Mouse (Mus musculus) gastrocnemius, postnatal 14 days (tissue): Measurements from ENCODE around the gene Ptcra. TPM values are rescaled to one million over a fixed set of nuclear protein-coding genes. Genes with fewer than 3 reads are reported as not detected.
A peak's percentile ranks its signal among the peaks of the same experiment; 100 is the strongest.
"Not testable (repeated sequence)": the region's sequence is repeated elsewhere in the genome, so short reads cannot be mapped to it uniquely, and the experiment has no call there.

Source experiments
- DNase-seq: peaks from one replicate; pipeline ENCODE4 v3.0.0; 2021; ENCODE audit warnings: mixed read lengths
- intact Hi-C: fragments of 180-260 bp; cut with DNase I; formaldehyde crosslinking; loops from one replicate; pipeline ENCODE4 v1.15.1; 2025; ENCODE audit warnings: low total_unique reads
- long read RNA-seq, 2 experiments: library from polyadenylated mRNA; stranded (forward); transcript quantifications; one replicate each; pipeline ENCODE4 v2.0.0; 2021
- total RNA-seq, 2 experiments: library from RNA; stranded (reverse); gene quantifications; 2 replicates each; pipeline ENCODE4 v1.2.3; 2021

Ptcra gene
- not detected for total RNA-seq
- long read RNA-seq, experiment 1 = 0 reads
- long read RNA-seq, experiment 2 = 0 reads

DNA sequence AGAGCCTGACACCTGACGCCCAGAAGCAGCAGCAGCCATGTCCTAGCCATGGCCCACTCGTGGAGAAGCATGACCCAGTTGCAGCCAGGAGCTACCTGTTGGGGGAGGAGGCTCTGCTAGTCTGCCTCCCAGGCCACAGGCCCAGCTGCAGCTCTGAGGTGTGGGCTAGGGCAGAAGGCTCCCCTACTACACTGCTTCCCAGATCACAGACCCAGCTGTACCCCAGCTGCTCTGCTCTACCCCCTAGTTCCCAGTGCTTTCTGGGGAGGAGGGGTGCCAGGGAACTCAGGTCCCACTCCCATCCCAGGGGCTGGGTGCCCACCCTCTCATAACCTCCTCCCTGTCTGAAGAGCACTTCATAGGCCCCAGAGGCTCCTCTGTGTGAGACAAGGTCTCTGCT, at the start of gene Ptcra:
Ptcra (minus strand) TSS at position 169 of the 400 bp plus-strand sequence.
- no peak for DNase-seq
- intact Hi-C loops = no loop called here

DNA sequence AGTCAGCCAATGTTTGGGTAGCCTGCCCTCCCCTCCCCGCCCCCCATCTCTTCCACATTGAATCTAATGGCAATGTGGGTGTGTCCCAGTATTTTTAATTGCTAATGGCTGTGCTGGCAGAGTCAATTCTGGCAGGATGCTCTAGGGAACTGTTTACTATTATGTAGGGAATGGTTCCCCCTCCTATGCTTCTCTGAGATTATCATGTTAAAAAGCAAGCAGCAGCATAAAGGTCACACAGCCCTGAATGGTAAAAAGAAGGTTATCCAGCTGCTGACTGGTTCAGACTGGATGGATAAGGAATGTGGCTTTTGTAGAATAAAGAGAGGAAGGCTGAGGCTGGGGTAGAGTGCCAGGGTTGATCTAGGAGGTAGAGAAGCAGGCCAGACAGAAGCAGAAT, 48.9 kb upstream of the Ptcra start:
- DNase-seq = no peak
- intact Hi-C loops = no loop called here

DNA sequence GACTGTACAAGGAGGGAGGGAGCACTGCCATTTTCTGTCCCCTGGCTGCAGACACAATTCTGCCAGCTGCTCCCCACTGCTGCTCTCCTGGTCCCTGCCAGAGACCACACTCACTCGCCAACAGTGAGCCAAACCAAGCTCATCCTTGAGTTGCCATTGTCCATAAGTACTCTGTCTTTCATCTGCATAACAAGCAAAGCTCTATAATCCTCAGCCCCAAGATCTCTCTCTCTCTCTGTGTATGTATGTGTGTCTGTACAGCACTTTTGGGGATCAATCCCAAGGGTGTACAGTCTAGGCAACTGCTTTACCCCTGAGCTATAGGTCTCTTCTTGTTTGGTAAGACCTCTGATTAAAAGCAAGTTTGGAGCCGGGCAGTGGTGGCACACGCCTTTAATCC, 47.2 kb upstream of the Ptcra start:
- intact Hi-C loops = no loop called here
- DNase-seq = no peak

DNA sequence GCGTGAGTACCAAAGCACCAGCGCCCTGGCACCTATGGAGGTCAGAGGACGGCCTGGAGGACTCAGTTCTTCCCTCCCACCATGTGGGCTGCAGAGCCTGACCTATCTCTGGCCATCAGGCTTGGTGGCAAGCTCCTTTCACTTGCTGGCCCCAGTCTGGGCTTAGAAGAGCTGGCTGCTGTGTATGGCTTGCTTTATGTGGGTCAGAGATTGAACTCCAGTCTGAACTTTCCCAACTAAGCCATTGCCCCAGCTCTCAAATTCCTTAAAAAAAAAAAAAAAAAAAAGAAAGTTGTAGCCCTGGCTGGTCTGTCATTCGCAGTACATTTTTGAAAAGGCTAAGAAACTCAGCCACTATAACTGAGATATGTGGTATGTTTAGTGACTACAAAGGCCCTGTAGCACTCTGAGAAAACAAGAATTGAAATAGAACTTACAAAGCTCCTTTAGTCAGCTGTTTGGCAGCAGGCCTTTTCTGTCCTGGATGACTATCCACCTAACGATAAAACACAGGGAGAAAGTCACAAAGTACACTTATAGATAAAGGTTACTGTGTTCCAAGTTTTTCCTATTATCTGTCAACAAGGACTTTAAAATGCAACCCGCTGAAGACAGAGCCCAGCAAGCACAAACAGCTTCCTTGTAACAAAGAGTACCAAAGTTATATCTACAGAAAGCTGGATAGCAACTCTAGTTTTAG, 45.8 kb upstream of the Ptcra start:
- intact Hi-C loops = no loop called here

GRCm38 (mm10) chr17:46808376-46808775, 44.9 kb upstream of the Ptcra start:
- intact Hi-C loops = no loop called here
- DNase-seq = no peak

More for the DNA sequence above, 45.8 kb upstream of the Ptcra start:
- DNase-seq = no peak

DNA sequence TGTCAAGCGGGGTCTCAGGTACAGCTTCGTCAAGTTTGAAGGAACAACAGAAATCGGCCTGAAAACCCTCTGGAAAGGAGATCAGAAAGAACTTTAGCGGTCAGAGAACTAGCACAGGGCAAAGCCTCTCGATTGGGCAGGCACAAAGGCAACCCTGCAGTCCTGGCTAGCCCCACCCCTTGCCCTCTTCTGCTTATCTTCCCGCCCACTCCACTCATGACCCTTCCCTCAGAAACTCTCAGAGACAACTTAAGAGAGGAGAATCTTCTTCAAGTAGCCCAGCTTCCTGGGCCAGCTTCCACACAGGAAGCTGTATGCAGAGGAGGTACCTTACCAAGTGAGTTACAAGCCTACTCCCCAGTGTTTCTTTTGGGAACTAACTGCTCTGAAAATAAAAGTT, 38.2 kb upstream of the Ptcra start:
- intact Hi-C loops = no loop called here
- no peak for DNase-seq

- no peak for DNase-seq
- intact Hi-C loops = no loop called here
Measured at GRCm38 (mm10) chr17:46799680-46800079, 36.2 kb upstream of the Ptcra start.

- intact Hi-C loops = no loop called here
Measured at GRCm38 (mm10) chr17:46797386-46797785, 33.9 kb upstream of the Ptcra start.

DNA sequence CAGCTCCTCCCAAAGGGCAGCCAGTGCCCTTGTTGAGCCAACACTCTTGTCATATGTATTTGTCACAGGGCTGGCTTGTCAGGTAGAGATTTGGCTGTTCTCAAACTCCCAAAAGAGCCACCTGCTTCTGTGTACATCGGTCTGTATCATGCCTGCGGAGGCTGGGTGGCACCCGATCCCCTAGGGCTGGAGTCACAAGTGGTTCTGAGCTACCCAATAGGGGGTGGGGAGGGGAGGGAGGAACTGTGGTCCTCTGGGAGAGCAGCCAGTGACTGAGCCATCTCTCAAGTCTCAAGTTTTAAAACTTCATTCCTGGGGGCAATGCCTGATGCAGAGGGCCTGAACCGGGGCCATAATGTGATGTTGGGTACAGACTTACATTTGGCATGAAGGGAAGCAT, 33.2 kb upstream of the Ptcra start:
- DNase-seq = no peak
- intact Hi-C loops = no loop called here

More at GRCm38 (mm10) chr17:46797386-46797785, 33.9 kb upstream of the Ptcra start:
- no peak for DNase-seq

DNA sequence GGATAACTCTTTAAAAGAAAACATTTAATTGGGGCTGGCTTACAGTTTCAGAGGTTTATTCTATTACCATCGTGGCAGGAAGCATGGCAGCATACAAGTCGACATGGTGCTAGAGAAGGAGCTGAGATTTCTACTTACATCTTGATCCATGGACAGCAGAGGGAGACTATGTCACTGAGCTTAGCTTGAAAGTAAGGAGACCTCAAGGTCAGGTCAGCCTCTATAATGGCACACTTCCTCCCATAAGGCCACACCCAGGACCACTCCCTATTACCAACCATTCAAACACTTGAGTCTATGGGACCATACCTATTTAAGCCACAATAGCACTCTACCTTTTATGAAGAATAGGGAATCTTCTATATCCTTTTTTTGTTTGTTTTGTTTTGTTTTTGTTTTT, 29.5 kb upstream of the Ptcra start:
- no peak for DNase-seq
- intact Hi-C loops = no loop called here

DNA sequence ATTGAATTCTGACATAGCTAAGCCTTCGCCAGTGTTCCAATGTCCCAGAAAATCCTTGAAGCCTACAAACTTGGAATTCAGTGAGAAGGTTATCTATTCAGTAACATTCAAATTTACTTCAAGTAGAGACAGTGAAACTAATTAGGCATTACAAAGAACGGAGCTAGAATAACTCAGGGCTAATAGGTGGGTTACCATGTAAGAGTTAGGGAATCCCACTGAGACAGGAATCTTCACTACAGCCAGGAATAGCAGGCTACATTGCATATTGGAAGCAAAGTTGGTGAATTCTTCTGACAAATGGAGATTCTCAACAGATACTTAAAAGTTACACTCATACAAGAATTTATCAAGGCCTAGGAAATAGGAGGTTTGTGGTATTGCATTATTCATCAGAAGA, 24.5 kb upstream of the Ptcra start:
- intact Hi-C loops, DNase-seq: not testable (repeated sequence)

- intact Hi-C loops = no loop called here
- DNase-seq = no peak
Measured at GRCm38 (mm10) chr17:46786952-46787351, 23.4 kb upstream of the Ptcra start.

DNA sequence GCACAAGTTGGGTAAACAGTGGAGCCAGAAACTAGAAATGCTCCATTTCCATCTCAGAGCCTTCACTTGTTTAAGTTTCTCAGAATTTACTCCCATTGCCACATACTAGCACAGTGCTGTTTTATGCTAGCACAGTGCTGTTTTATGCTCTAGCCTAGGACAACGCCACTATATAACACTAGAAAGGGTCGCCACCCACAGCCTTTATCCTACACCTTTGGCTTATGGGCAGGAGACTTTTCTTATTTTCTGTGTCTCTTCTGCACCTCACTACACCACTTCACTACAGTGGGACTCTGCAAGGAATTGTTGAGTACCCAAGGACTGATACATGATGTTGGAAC, 19.7 kb upstream of the Ptcra start:
- no peak for DNase-seq
- intact Hi-C loops = loop anchor here (5.0 kb wide), 1 partner anchor 94 kb away; no protein-coding TSS in a partner anchor

DNA sequence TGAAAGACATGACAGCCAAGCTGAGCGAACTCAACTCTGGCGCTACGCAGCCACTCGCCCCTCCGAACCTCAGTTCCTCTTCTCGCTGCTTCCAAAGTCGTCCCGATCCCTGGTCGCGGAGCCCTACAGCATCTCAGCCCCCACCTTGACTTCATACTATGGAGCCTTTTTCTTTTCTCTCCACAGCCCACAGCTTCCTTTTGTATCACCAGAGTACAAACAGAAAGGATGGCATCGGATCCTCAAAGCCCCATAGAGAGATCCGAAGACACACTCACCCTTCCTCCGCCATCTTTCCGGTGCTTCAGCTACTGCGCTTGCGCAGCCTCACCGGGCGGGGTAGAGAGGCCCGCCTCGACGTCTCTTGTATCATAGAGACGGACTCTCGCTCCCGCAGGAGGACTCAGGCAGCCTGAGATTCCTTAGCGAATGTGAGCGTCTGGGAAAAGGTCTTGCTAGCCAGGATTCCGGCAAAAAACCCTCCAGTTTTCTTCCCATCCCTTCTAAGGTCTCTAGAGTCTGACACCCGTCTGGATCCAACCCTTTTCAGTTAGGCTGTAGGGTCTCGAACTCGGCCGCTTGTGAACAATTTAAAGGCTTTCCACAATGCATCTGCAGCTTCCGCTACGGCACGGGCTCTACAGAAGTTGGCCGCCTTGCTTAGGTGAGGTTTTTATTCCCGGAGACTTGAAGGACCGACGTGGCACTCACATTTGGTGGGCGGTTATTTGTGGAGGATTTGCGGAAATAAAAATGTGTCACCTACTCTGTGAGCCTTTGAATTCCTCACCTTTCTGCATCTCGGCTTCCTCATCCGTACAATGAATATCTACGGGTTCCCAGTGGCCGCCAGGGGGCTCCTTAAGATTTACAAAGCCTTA, 19.1 kb upstream of the Ptcra start, which contains the start of gene Rpl7l1:
Rpl7l1 (minus strand) TSS at position 332 of the 881 bp plus-strand sequence.
- DNase-seq = peak; percentile 94
- intact Hi-C loops = loop anchor here (5.0 kb wide), 1 partner anchor 95 kb away; no protein-coding TSS in a partner anchor

GRCm38 (mm10) chr17:46781876-46782275, 18.4 kb upstream of the Ptcra start:
- intact Hi-C loops = loop anchor here (5.0 kb wide), 1 partner anchor 95 kb away; no protein-coding TSS in a partner anchor
- DNase-seq = no peak

GRCm38 (mm10) chr17:46776087-46776486, 12.6 kb upstream of the Ptcra start:
- intact Hi-C loops = no loop called here
- DNase-seq = no peak

DNA sequence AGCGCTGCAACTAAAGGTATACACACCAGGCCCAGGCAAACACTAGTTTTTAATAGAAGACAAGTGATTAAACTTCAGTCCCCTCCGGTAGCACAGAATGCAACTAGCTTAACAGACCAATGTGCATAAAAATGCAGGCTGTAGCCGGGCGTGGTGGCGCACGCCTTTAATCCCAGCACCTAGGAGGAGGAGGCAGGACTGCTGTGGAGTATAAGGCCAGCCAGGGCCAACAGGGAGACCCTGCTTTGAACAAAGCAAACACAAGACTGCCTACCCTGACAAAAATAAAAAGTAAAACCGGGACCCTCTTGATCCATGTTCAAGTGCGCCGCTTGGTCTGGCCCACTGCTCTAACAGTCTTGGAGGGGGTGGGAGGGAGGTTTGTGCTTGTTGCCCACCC, 11.6 kb upstream of the Ptcra start:
- intact Hi-C loops = no loop called here
- DNase-seq = no peak

- no peak for DNase-seq
- intact Hi-C loops = no loop called here
Measured at GRCm38 (mm10) chr17:46774131-46774472, 10.6 kb upstream of the Ptcra start.

DNA sequence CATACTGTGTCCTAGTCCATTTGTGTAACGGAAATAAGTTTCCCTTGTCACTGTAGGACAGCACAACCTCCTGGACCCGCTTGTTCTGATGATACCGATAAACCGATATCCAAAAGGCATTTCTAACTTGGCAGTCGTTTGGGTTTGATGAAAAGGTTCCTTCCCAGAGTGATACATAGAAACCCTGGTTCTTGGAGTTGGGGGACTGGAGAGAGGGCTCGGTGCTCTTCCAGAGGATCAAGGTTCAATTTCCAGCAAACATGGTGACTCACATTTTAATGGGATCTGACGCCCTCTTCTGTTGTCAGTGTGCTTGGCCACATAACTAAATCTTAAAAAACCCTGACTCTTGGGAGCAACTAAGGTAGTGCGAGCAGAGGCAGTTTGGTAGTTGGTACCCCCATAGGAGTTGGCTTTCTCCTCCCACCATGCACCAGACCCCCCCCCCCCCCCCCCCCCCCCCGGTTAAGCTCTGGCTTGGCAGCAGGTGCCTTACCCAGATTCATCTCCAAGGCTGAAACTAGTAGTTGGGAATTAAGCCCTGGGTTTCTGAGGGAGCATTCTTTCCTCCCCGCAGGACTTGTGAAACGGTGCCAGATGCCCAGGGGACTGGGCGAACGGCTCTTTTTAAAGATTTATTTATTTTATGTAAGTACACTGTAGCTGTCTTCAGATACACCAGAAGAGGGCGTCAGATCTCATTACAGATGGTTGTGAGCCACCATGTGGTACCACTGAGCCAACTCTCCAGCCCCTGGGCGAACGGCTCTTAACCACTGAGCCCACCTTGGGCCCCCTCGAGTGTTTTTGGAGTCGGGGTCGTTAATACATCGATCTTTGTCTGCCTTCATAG, 10.0 kb upstream of the Ptcra start:
- DNase-seq = no peak
- intact Hi-C loops = no loop called here
